In genomic region chr3:97767771-97768762, GRCm38 (mm10) we compare ENCODE assay signal across 8 mouse cellular contexts.
A peak's percentile ranks its signal among the peaks of the same experiment; 100 is the strongest.
DNase-seq lines count a peak whose midpoint lies in the region; ATAC-seq and TF ChIP-seq lines count a peak whose summit lies in the region.

No protein-coding gene starts in this region.

- H3K4me2 ChIP-seq in forebrain, embryonic 15.5 days (replicated peaks), result peak overlapping the region; percentile 73

- peak overlapping the region; percentile 77 for H3K9ac ChIP-seq in forebrain, embryonic 15.5 days (replicated peaks)

- no peaks in the 10 kb centered on the region for H3K27me3 ChIP-seq in forebrain, embryonic 15.5 days

- no peaks in the 10 kb centered on the region for H3K9me3 ChIP-seq in forebrain, embryonic 15.5 days

- 3% methylated on average over 47 of the region's 47 CpGs for WGBS in forebrain, embryonic 15.5 days
- 3% methylated on average over 47 of the region's 47 CpGs for WGBS in lung, adult 2 months

- peak; percentile 94 for DNase-seq in ES-CJ7 (ENCODE audit: low read depth, low spot score)
- peak; percentile 95 for DNase-seq in cerebellum, adult 11-12 months
- peak; percentile 93 for DNase-seq in heart, postnatal 25 days (ENCODE audit: low spot score)
- peak; percentile 91 to 96 for DNase-seq in layer of hippocampus, adult 18-20 months (ENCODE audit: low spot score in 2 of 2)
- DNase-seq in lung, adult 2 months, result peak; percentile 93
- peak; percentile 86 to 88 for DNase-seq in thymus, adult 18-20 months

- H3K36me3 ChIP-seq in forebrain, embryonic 15.5 days, result no peaks in the 10 kb centered on the region

- peak overlapping the region; percentile 88 for H3K4me3 ChIP-seq in forebrain, embryonic 15.5 days
- H3K4me3 ChIP-seq in lung, adult 2 months (replicated peaks; ENCODE audit: extremely low read depth, low read depth, low read length), result peak overlapping the region; percentile 81

- peak; percentile 43; the same call in 1 of the 2 replicates for TF ChIP-seq CTCF in lung, adult 2 months (IDR thresholded peaks at IDR 0.05; ENCODE audit: insufficient read depth, low read length)

- peak; percentile 98 for ATAC-seq in forebrain, embryonic 15.5 days (replicated peaks)
- peak; percentile 86 for ATAC-seq in neutrophil, adult 5-6 weeks (ENCODE audit: extremely low read depth, insufficient number of reproducible peaks, low FRiP score, poor library complexity, severe bottlenecking)

- H3K4me1 ChIP-seq in forebrain, embryonic 15.5 days, result peaks cover 42% of the 10 kb centered on the region
- H3K4me1 ChIP-seq in lung, adult 2 months (ENCODE audit: control insufficient read depth, insufficient read depth, low read length), result peaks cover 9% of the 10 kb centered on the region

- intact Hi-C loops in heart, postnatal 25 days (cut with DNase I), result loop anchor here (5.0 to 10.0 kb wide), 5 partner anchors 86 to 247 kb away; partner anchors contain the start of genes Notch2, Prkab2 and Sec22b

- H3K27ac ChIP-seq in forebrain, embryonic 15.5 days (replicated peaks), result peak overlapping the region; percentile 99

- peak; percentile 74; the same call in 1 of the 2 replicates for TF ChIP-seq POLR2A in lung, adult 2 months (IDR thresholded peaks at IDR 0.05; ENCODE audit: borderline replicate concordance, extremely low read depth, low read depth, low read length)

Comparison
In these comparisons a context has a peak if more than half of its experiments do, and no peak if none do; other contexts are left out.
1. Peak in every context shown above with its lines: DNase-seq, ATAC-seq, H3K4me3 ChIP-seq and H3K27ac ChIP-seq.